Mouse (Mus musculus) midbrain, embryonic 13.5 days (tissue): ENCODE measurements around the gene Zc3h13. TPM values are rescaled to one million over a fixed set of nuclear protein-coding genes. Genes with fewer than 3 reads are reported as not detected.

ENCODE experiments used
- ATAC-seq: fragments of 200-750 bp; cut with Nextera tagmentation; 2 replicates; pipeline ENCODE4 v1.8.0; 2017; ENCODE audit warnings: mild to moderate bottlenecking, moderate TSS enrichment, moderate library complexity
- H3K27ac ChIP-seq: fragments of 300-500 bp; sonication (generic); 2 replicates; pipeline ENCODE4 v1.5.1; 2015; ENCODE audit warnings: inconsistent platforms, mild to moderate bottlenecking, moderate library complexity
- H3K27me3 ChIP-seq: fragments of 300-500 bp; sonication (generic); 2 replicates; pipeline ENCODE4 v1.6.1; 2015; ENCODE audit warnings: mild to moderate bottlenecking, inconsistent platforms
- H3K36me3 ChIP-seq: fragments of 300-500 bp; sonication (generic); 2 replicates; pipeline ENCODE4 v1.6.1; 2015; ENCODE audit warnings: mild to moderate bottlenecking, inconsistent platforms
- H3K4me1 ChIP-seq: fragments of 300-500 bp; sonication (generic); replicated peaks from 2 replicates; pipeline ENCODE4 v1.6.1; 2015; ENCODE audit warnings: inconsistent platforms
- H3K4me2 ChIP-seq: fragments of 300-500 bp; sonication (generic); replicated peaks from 2 replicates; pipeline ENCODE4 v1.6.1; 2015; ENCODE audit warnings: moderate library complexity, mild to moderate bottlenecking, inconsistent platforms
- H3K4me3 ChIP-seq: fragments of 300-500 bp; sonication (generic); replicated peaks from 2 replicates; pipeline ENCODE4 v1.5.1; 2015; ENCODE audit warnings: mild to moderate bottlenecking, inconsistent platforms
- H3K9ac ChIP-seq: fragments of 300-500 bp; sonication (generic); replicated peaks from 2 replicates; pipeline ENCODE4 v1.6.1; 2015; ENCODE audit warnings: mild to moderate bottlenecking, inconsistent platforms
- H3K9me3 ChIP-seq: fragments of 300-500 bp; sonication (generic); 2 replicates; pipeline ENCODE4 v1.6.1; 2016; ENCODE audit warnings: mild to moderate bottlenecking, inconsistent platforms
- WGBS: fragments of 180-500 bp; shearing (Covaris S2); methylation state at CpG from one replicate; pipeline ENCODE4 v1.1.7; 2015; 5-methylcytosine and 5-hydroxymethylcytosine counted together
- polyA plus RNA-seq: library from polyadenylated mRNA; unstranded; fragments of >200 nt; fragmentation: Nextera tagmentation; extraction: Ambion mirVana; gene quantifications from 2 replicates; pipeline ENCODE4 v1.2.1, GENCODE M21; 2015

Zc3h13 gene
- polyA plus RNA-seq, 1 experiment from 2014 or later: 45.4 TPM

DNA sequence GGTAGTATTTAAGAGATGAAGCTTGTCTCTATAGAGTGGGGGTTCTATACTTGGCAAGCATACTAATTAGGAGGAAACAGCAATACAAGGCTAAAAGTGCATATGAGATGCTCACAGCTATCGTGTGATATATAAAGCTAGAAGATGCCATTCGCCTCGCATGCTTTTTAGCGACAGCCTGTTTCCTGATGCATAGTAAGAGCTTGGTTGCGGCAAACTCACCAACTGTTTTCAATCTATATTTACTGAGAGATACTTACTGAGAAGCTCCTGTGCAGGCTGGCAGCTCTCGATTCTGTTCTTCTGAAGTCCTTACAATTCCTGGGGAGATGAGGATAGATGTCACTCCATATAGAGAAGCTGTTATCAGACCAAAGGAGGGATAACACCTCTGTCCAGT lies 4.5 kb upstream of the Zc3h13 start:
- Histone ChIP-seq H3K9ac (no peak overlapping the region), H3K27me3 (no peaks in the 10 kb centered on the region; the same call in 1 of the 2 replicates), H3K4me2 (no peak overlapping the region), H3K4me3 (no peak overlapping the region), H3K36me3 (no peaks in the 10 kb centered on the region), H3K9me3 (no peaks in the 10 kb centered on the region), H3K4me1 (peaks cover 4% of the 10 kb centered on the region), H3K27ac (no peak overlapping the region)
- no peak for ATAC-seq
- WGBS: 91% methylated on average over 6 of the region's 6 CpGs

GRCm38 (mm10) chr14:75280406-75280805 lies 3.8 kb upstream of the Zc3h13 start:
- no peak for ATAC-seq
- H3K4me3 ChIP-seq: no peak overlapping the region
- H3K36me3 ChIP-seq: no peaks in the 10 kb centered on the region
- H3K27ac ChIP-seq: no peak overlapping the region
- H3K9ac ChIP-seq: no peak overlapping the region
- WGBS: 74% methylated on average over 5 of the region's 5 CpGs
- peaks cover 10% of the 10 kb centered on the region for H3K4me1 ChIP-seq
- H3K9me3 ChIP-seq: no peaks in the 10 kb centered on the region
- H3K4me2 ChIP-seq: no peak overlapping the region
- no peaks in the 10 kb centered on the region; the same call in 1 of the 2 replicates for H3K27me3 ChIP-seq

DNA sequence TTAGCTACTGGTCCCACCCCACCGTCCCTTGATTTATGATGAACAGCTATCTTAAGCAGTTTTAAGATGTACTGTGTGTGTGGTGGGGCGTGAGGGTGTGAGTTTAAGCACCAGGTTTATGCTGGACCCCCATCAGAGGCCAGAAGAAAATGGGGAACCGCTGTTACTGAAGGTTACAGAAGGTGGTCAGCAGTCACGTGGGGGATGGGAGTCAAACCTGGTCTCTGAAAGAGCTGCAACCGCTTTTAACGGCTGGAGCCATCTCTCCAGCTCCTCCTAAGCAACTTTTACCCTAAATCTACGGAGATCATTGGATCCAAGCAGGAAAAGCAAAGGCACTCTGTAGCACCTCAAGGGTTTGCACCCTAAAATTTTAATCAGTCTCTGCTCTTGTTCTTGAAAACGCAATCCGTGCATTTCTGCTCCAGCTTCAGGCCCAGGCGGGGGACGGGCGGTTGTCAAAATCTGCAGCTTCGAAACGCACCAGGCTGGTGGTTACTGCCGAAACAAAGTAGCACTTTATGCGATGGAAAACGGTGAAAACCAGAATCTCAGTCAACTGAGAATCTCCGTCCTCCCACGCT lies 472 bp upstream of the Zc3h13 start:
- Histone ChIP-seq H3K4me1 (peaks cover 15% of the 10 kb centered on the region), H3K4me2 (peak overlapping the region; percentile 89), H3K27ac (peak overlapping the region; percentile 57; the same call in 1 of the 2 replicates), H3K36me3 (no peaks in the 10 kb centered on the region), H3K9me3 (no peaks in the 10 kb centered on the region), H3K4me3 (peak overlapping the region; percentile 100), H3K9ac (peak overlapping the region; percentile 96), H3K27me3 (no peaks in the 10 kb centered on the region)
- WGBS: 6% methylated on average over 19 of the region's 19 CpGs
- peak; percentile 69 for ATAC-seq

DNA sequence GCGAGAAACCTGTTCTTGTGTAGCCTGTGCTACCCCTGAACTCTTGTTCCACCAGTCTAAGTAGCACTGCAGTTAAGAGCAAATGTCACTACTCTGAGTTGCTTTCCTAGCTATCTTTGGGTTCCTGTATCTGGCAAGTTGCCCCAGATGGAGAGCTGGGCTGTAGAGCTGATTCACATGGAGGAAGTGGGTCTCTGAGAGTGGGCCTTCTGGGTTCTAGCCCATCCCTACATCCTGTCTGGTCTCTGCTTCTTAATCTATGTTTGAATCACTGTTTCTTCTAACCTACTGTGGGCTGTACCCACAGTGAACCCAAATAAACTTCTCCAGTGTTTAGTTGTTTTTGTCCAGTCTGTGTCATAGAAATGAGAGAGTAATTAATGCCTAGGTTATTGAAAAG lies 16.9 kb downstream of the Zc3h13 start:
- ATAC-seq: no peak
- H3K4me2 ChIP-seq: no peak overlapping the region
- H3K4me1 ChIP-seq: no peaks in the 10 kb centered on the region
- H3K9ac ChIP-seq: no peak overlapping the region
- no peak overlapping the region for H3K27ac ChIP-seq
- no peaks in the 10 kb centered on the region for H3K27me3 ChIP-seq
- no peak overlapping the region for H3K4me3 ChIP-seq
- H3K36me3 ChIP-seq: no peaks in the 10 kb centered on the region
- WGBS: 94% methylated on average over 1 of the region's 1 CpGs
- H3K9me3 ChIP-seq: no peaks in the 10 kb centered on the region

- Histone ChIP-seq H3K36me3 (no peaks in the 10 kb centered on the region), H3K9ac (no peak overlapping the region), H3K27ac (no peak overlapping the region), H3K4me1 (no peaks in the 10 kb centered on the region), H3K9me3 (no peaks in the 10 kb centered on the region), H3K4me3 (no peak overlapping the region), H3K27me3 (no peaks in the 10 kb centered on the region), H3K4me2 (no peak overlapping the region)
- no peak for ATAC-seq
- WGBS: 43% methylated on average over 5 of the region's 5 CpGs
These were observed 19.6 kb downstream of the Zc3h13 start for GRCm38 (mm10) chr14:75303807-75304206.

- no peaks in the 10 kb centered on the region for H3K9me3 ChIP-seq
- H3K36me3 ChIP-seq: 0 out of 2 replicates have a peak, but pooled peaks cover 3% of the 10 kb centered on the region
- no peak overlapping the region for H3K9ac ChIP-seq
- H3K27me3 ChIP-seq: no peaks in the 10 kb centered on the region
- ATAC-seq: no peak
- H3K4me1 ChIP-seq: no peaks in the 10 kb centered on the region
- no peak overlapping the region for H3K4me2 ChIP-seq
- no peak overlapping the region for H3K27ac ChIP-seq
- no peak overlapping the region for H3K4me3 ChIP-seq
These were observed 23.7 kb downstream of the Zc3h13 start for GRCm38 (mm10) chr14:75307855-75308254.

DNA sequence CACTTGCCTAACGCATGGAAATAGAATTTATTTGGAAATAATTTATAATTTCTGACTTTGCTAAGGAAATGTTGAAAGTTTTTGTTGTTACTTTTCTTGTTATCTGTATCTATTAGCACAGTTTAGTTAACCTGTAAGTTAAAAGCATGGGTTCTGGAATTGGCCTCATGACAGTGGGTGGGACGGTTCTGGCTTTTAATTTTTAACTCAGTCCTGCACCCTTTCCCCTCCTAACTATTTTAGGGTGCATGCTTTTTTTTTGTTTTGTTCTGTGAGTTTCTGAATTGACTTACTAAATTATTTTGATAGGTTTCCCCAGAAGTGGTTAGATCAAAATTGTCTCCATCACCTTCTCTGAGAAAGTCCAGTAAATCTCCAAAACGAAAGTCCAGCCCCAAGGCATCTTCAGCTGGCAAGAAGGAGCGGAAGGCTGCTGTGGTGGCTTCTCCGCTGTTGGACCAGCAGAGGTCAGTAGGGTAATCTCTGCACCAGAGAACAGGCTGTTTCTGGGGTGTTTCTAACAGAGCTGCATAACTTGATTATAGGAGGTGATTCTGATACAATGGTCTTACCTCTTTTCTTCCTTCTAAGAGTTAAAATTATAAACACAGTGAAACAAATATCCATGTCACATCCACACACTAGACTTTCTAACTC lies 25.3 kb downstream of the Zc3h13 start:
- H3K4me2 ChIP-seq: no peak overlapping the region
- 0 out of 2 replicates have a peak, but pooled peaks have one; percentile 30 for ATAC-seq
- H3K27me3 ChIP-seq: no peaks in the 10 kb centered on the region
- H3K9me3 ChIP-seq: no peaks in the 10 kb centered on the region
- no peak overlapping the region for H3K9ac ChIP-seq
- WGBS: 70% methylated on average over 5 of the region's 5 CpGs
- no peaks in the 10 kb centered on the region for H3K4me1 ChIP-seq
- no peak overlapping the region for H3K27ac ChIP-seq
- H3K4me3 ChIP-seq: no peak overlapping the region
- 0 out of 2 replicates have a peak, but pooled peaks cover 4% of the 10 kb centered on the region for H3K36me3 ChIP-seq

DNA sequence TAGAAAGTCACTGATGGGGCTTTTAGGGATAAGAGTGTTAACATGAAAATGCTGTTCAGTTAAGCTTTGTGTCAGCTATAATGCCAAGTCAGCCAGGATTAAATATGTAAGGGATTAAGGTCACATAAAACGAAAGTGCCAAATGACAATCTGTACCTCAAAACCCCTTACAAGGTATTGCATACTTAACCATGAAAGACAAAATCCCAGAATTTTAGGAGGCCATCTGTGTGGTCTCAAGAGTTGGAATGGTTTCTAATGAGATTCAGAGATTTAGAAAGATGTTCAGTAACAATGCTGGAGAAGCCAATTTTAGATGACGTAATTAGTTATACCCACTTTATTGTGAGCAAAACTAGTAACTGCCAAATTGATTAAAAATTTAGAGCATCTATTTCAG lies 30.3 kb downstream of the Zc3h13 start:
- Histone ChIP-seq H3K4me1 (no peaks in the 10 kb centered on the region), H3K4me3 (no peak overlapping the region), H3K9ac (no peak overlapping the region), H3K36me3 (0 out of 2 replicates have a peak, but pooled peaks cover 4% of the 10 kb centered on the region), H3K9me3 (no peaks in the 10 kb centered on the region), H3K27me3 (no peaks in the 10 kb centered on the region), H3K27ac (no peak overlapping the region), H3K4me2 (no peak overlapping the region)
- 62% methylated on average over 2 of the region's 2 CpGs for WGBS
- no peak for ATAC-seq

DNA sequence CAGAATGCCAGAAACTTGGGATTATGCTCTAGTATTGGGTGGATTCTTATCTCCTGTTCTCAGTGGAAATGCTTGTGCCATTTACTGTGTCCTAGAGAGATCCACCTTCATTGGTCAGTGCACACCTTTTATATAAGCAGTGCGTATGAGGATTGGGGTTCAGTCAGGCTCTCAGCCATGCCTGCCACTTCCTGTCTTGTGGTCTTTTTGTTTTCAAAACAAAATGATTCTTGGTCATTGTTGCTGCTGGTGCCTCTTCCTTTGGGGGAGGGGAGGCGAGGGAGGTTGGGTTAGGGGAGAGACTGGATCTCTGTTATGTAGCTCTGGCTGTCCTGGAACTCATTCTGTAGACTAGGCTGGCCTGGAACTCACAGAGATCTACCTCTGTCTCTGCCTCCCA lies 34.6 kb downstream of the Zc3h13 start:
- Histone ChIP-seq H3K27me3 (no peaks in the 10 kb centered on the region), H3K36me3 (peaks cover 23% of the 10 kb centered on the region), H3K4me3 (no peak overlapping the region), H3K9me3 (no peaks in the 10 kb centered on the region), H3K27ac (no peak overlapping the region), H3K4me1 (no peaks in the 10 kb centered on the region), H3K4me2 (no peak overlapping the region), H3K9ac (no peak overlapping the region)
- 100% methylated on average over 2 of the region's 2 CpGs for WGBS
- ATAC-seq: no peak

- Histone ChIP-seq H3K27ac (no peak overlapping the region), H3K9ac (no peak overlapping the region), H3K4me2 (no peak overlapping the region), H3K4me3 (no peak overlapping the region), H3K36me3 (peaks cover 29% of the 10 kb centered on the region), H3K4me1 (no peaks in the 10 kb centered on the region), H3K27me3 (no peaks in the 10 kb centered on the region), H3K9me3 (no peaks in the 10 kb centered on the region)
- no peak for ATAC-seq
- WGBS: 91% methylated on average over 5 of the region's 5 CpGs
These were observed 36.1 kb downstream of the Zc3h13 start for GRCm38 (mm10) chr14:75320269-75320668.

GRCm38 (mm10) chr14:75323354-75323753 lies 39.2 kb downstream of the Zc3h13 start:
- Histone ChIP-seq H3K4me1 (no peaks in the 10 kb centered on the region), H3K27me3 (no peaks in the 10 kb centered on the region), H3K27ac (no peak overlapping the region), H3K9me3 (no peaks in the 10 kb centered on the region), H3K4me2 (no peak overlapping the region), H3K4me3 (no peak overlapping the region), H3K36me3 (peaks cover 40% of the 10 kb centered on the region), H3K9ac (no peak overlapping the region)
- no peak for ATAC-seq
- 96% methylated on average over 32 of the region's 32 CpGs for WGBS

- H3K4me3 ChIP-seq: no peak overlapping the region
- 89% methylated on average over 8 of the region's 8 CpGs for WGBS
- no peaks in the 10 kb centered on the region for H3K9me3 ChIP-seq
- no peaks in the 10 kb centered on the region for H3K4me1 ChIP-seq
- peaks cover 58% of the 10 kb centered on the region for H3K36me3 ChIP-seq
- no peak overlapping the region for H3K27ac ChIP-seq
- H3K4me2 ChIP-seq: no peak overlapping the region
- H3K9ac ChIP-seq: no peak overlapping the region
- no peak for ATAC-seq
- H3K27me3 ChIP-seq: no peaks in the 10 kb centered on the region
These were observed 43.9 kb downstream of the Zc3h13 start for GRCm38 (mm10) chr14:75328062-75328461.
